13 mouse cellular contexts compared by ENCODE assay signal in the genomic region with DNA sequence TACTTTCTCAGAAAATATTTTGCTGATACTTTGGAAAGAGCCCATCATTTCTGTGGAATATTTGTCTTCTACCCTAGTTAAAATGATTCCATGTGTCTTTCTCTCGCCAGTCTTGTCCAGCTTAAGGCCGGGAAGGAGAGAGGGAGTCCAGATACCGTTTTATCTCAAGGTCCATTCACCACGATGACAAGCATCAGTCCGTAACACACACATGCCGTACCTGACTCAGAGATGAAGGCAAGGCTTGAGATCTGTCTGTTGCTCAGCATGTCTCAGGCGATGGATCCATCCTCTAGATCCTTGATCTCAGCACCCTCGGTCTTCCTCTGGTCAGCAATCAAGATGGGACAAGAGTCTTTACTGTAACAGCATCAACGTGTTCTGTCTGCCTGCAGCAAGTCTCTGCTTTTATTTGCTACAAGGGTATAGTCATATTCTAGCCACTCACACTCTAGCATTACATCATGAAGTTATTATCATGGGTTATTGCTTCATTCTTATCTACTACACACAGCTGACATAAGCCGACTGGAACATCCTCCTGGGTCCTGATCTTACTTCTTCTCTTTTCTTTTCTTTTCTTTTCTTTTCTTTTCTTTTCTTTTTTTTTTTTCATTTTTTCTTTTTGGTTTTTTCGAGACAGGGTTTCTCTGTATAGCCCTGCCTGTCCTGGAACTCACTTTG.
"Had no signal": no experiment of that assay in that cellular context is flagged by ENCODE, and none has a peak within 500 bp of the region (broad histone marks: within the 10 kb centered on the region; RNA-seq: fewer than 3 reads in every experiment).

No protein-coding gene starts in this region.

- H3K4me1 ChIP-seq: limb, embryonic 12.5 days; lung, embryonic 15.5 days; midbrain, embryonic 12.5 days; neural tube, embryonic 13.5 days had no signal

- H3K9me3 ChIP-seq: limb, embryonic 12.5 days; lung, embryonic 15.5 days; midbrain, embryonic 12.5 days; neural tube, embryonic 13.5 days had no signal

- H3K27ac ChIP-seq: layer of hippocampus, adult 2 months; limb, embryonic 12.5 days; lung, embryonic 15.5 days; midbrain, embryonic 12.5 days; neural tube, embryonic 13.5 days; stomach, postnatal 0 days had no signal

- H3K27me3 ChIP-seq: lung, embryonic 15.5 days; neural tube, embryonic 13.5 days had no signal

- H3K36me3 ChIP-seq: limb, embryonic 12.5 days; lung, embryonic 15.5 days; midbrain, embryonic 12.5 days; neural tube, embryonic 13.5 days had no signal

- H3K4me2 ChIP-seq: limb, embryonic 12.5 days; lung, embryonic 15.5 days; midbrain, embryonic 12.5 days; neural tube, embryonic 13.5 days had no signal

- DNase-seq: kidney, adult 11 months; kidney, postnatal 10 days; kidney, postnatal 4 days; lung, postnatal 14 days; right cerebral cortex, postnatal 14 days; thymus, postnatal 14 days had no signal

- ATAC-seq: midbrain, embryonic 16.5 days had no signal

- H3K4me3 ChIP-seq: layer of hippocampus, adult 2 months; limb, embryonic 12.5 days; lung, embryonic 15.5 days; midbrain, embryonic 12.5 days; neural tube, embryonic 13.5 days had no signal

- H3K9ac ChIP-seq: limb, embryonic 12.5 days; lung, embryonic 15.5 days; midbrain, embryonic 12.5 days; neural tube, embryonic 13.5 days had no signal
